Mouse (Mus musculus): Measurements from ENCODE around the gene Selenbp1. TPM values are rescaled to one million over a fixed set of nuclear protein-coding genes. Genes with fewer than 3 reads are reported as not detected.
"Not testable (repeated sequence)": the region's sequence is repeated elsewhere in the genome, so short reads cannot be mapped to it uniquely, and the experiment has no call there.

Selenbp1 gene
- polyA plus RNA-seq, 1 experiment from 2014 or later = 124 TPM

- not testable (repeated sequence) for ATAC-seq (replicated peaks; ENCODE audit: extremely low read depth, insufficient read depth, low FRiP score); H3K27me3 ChIP-seq (ENCODE audit: control insufficient read depth, insufficient read depth, low read length); H3K4me1 ChIP-seq (ENCODE audit: control insufficient read depth, insufficient read depth, low read length); H3K4me2 ChIP-seq (ENCODE audit: low read depth, low read length); H3K36me3 ChIP-seq (ENCODE audit: control insufficient read depth, insufficient read depth); H3K4me3 ChIP-seq (ENCODE audit: low read length); H3K9ac ChIP-seq (ENCODE audit: low read length); H3K9me3 ChIP-seq (replicated peaks; ENCODE audit: control insufficient read depth, low read length); H3K27ac ChIP-seq (ENCODE audit: low read length)
- 67% methylated on average over 8 of the region's 9 CpGs for WGBS
These were observed 9.5 kb downstream of the Selenbp1 start for GRCm38 (mm10) chr3:94942211-94942967.

DNA sequence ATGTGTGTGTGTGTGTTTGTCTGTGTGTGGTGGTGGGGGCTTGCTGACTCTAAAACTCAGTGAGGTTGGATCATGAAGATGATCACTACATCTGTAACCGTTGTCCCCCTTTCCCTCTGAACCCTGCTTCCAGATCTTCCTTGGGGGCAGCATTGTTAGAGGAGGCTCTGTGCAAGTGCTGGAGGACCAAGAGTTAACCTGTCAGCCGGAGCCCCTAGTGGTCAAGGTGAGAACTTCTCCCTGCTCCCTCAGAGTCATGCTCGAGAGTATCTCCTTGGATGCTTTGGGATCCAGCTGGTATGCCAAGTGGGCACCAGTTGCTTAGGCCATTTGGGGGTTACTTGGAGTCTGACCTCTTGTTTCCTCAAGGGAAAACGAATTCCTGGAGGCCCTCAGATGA, 10.8 kb downstream of the Selenbp1 start:
- WGBS = 33% methylated on average over 4 of the region's 4 CpGs
- not testable (repeated sequence) for H3K36me3 ChIP-seq (ENCODE audit: control insufficient read depth, insufficient read depth); H3K27me3 ChIP-seq (ENCODE audit: control insufficient read depth, insufficient read depth, low read length); H3K9me3 ChIP-seq (replicated peaks; ENCODE audit: control insufficient read depth, low read length); ATAC-seq (replicated peaks; ENCODE audit: extremely low read depth, insufficient read depth, low FRiP score); H3K4me2 ChIP-seq (ENCODE audit: low read depth, low read length); H3K27ac ChIP-seq (ENCODE audit: low read length); H3K9ac ChIP-seq (ENCODE audit: low read length); H3K4me1 ChIP-seq (ENCODE audit: control insufficient read depth, insufficient read depth, low read length); H3K4me3 ChIP-seq (ENCODE audit: low read length)

GRCm38 (mm10) chr3:94948066-94948614, 15.3 kb downstream of the Selenbp1 start:
- H3K27me3 ChIP-seq (ENCODE audit: control insufficient read depth, insufficient read depth, low read length) = no peaks in the 10 kb centered on the region
- H3K36me3 ChIP-seq (ENCODE audit: control insufficient read depth, insufficient read depth) = no peaks in the 10 kb centered on the region
- H3K4me3 ChIP-seq (ENCODE audit: low read length) = no peak overlapping the region
- 67% methylated on average over 3 of the region's 3 CpGs for WGBS
- ATAC-seq (replicated peaks; ENCODE audit: extremely low read depth, insufficient read depth, low FRiP score) = no peak
- H3K9ac ChIP-seq (ENCODE audit: low read length) = no peak overlapping the region
- H3K4me2 ChIP-seq (ENCODE audit: low read depth, low read length) = no peak overlapping the region
- H3K4me1 ChIP-seq (ENCODE audit: control insufficient read depth, insufficient read depth, low read length) = peaks cover 2% of the 10 kb centered on the region; the same call in 1 of the 2 replicates
- no peaks in the 10 kb centered on the region for H3K9me3 ChIP-seq (replicated peaks; ENCODE audit: control insufficient read depth, low read length)
- H3K27ac ChIP-seq (ENCODE audit: low read length) = no peak overlapping the region

GRCm38 (mm10) chr3:94949645-94950044, 16.8 kb downstream of the Selenbp1 start:
- no peak for ATAC-seq (replicated peaks; ENCODE audit: extremely low read depth, insufficient read depth, low FRiP score)
- Histone ChIP-seq H3K4me3 (ENCODE audit: low read length) (no peak overlapping the region), H3K9me3 (replicated peaks; ENCODE audit: control insufficient read depth, low read length) (no peaks in the 10 kb centered on the region), H3K9ac (ENCODE audit: low read length) (no peak overlapping the region), H3K4me2 (ENCODE audit: low read depth, low read length) (no peak overlapping the region), H3K27me3 (ENCODE audit: control insufficient read depth, insufficient read depth, low read length) (no peaks in the 10 kb centered on the region), H3K36me3 (ENCODE audit: control insufficient read depth, insufficient read depth) (no peaks in the 10 kb centered on the region), H3K27ac (ENCODE audit: low read length) (no peak overlapping the region), H3K4me1 (ENCODE audit: control insufficient read depth, insufficient read depth, low read length) (peaks cover 5% of the 10 kb centered on the region; the same call in 1 of the 2 replicates)
- WGBS = 75% methylated on average over 3 of the region's 3 CpGs

DNA sequence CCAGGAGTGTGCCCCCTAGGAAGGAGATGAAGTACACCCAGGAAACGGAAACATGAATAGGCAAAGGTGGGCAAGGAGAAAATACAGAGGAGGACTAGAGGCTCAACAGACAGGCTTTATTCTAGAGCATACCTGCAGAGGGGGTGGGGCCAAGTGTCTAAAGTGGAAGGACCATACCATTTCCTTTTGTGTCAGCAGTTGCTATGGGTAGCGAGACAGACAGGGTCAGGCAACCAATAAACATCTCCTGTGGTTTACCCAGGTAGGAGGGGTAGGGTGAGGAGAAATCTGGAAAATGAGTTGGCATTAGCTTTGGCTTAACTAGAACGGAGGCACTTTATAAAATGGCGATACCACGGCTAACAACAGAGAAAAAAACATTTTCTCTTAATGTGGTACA, 19.9 kb downstream of the Selenbp1 start:
- ATAC-seq (replicated peaks; ENCODE audit: extremely low read depth, insufficient read depth, low FRiP score) = no peak
- Histone ChIP-seq H3K27me3 (ENCODE audit: control insufficient read depth, insufficient read depth, low read length) (no peaks in the 10 kb centered on the region), H3K4me2 (ENCODE audit: low read depth, low read length) (peak overlapping the region; percentile 86), H3K4me1 (ENCODE audit: control insufficient read depth, insufficient read depth, low read length) (peaks cover 7% of the 10 kb centered on the region; the same call in 1 of the 2 replicates), H3K36me3 (ENCODE audit: control insufficient read depth, insufficient read depth) (peaks cover 15% of the 10 kb centered on the region), H3K4me3 (ENCODE audit: low read length) (peak overlapping the region; percentile 95), H3K9ac (ENCODE audit: low read length) (no peak overlapping the region), H3K27ac (ENCODE audit: low read length) (no peak overlapping the region), H3K9me3 (replicated peaks; ENCODE audit: control insufficient read depth, low read length) (no peaks in the 10 kb centered on the region)
- whole genome bisulfite sequencing = 65% methylated on average over 5 of the region's 5 CpGs

- Histone ChIP-seq H3K4me1 (ENCODE audit: control insufficient read depth, insufficient read depth, low read length) (peaks cover 7% of the 10 kb centered on the region; the same call in 1 of the 2 replicates), H3K9ac (ENCODE audit: low read length) (peak overlapping the region; percentile 96), H3K9me3 (replicated peaks; ENCODE audit: control insufficient read depth, low read length) (no peaks in the 10 kb centered on the region), H3K4me2 (ENCODE audit: low read depth, low read length) (peak overlapping the region; percentile 86), H3K27ac (ENCODE audit: low read length) (peak overlapping the region; percentile 85), H3K36me3 (ENCODE audit: control insufficient read depth, insufficient read depth) (peaks cover 20% of the 10 kb centered on the region), H3K4me3 (ENCODE audit: low read length) (peak overlapping the region; percentile 95), H3K27me3 (ENCODE audit: control insufficient read depth, insufficient read depth, low read length) (no peaks in the 10 kb centered on the region)
- no peak for ATAC-seq (replicated peaks; ENCODE audit: extremely low read depth, insufficient read depth, low FRiP score)
- 14% methylated on average over 9 of the region's 9 CpGs for WGBS
These were observed 20.5 kb downstream of the Selenbp1 start for GRCm38 (mm10) chr3:94953384-94953763.

DNA sequence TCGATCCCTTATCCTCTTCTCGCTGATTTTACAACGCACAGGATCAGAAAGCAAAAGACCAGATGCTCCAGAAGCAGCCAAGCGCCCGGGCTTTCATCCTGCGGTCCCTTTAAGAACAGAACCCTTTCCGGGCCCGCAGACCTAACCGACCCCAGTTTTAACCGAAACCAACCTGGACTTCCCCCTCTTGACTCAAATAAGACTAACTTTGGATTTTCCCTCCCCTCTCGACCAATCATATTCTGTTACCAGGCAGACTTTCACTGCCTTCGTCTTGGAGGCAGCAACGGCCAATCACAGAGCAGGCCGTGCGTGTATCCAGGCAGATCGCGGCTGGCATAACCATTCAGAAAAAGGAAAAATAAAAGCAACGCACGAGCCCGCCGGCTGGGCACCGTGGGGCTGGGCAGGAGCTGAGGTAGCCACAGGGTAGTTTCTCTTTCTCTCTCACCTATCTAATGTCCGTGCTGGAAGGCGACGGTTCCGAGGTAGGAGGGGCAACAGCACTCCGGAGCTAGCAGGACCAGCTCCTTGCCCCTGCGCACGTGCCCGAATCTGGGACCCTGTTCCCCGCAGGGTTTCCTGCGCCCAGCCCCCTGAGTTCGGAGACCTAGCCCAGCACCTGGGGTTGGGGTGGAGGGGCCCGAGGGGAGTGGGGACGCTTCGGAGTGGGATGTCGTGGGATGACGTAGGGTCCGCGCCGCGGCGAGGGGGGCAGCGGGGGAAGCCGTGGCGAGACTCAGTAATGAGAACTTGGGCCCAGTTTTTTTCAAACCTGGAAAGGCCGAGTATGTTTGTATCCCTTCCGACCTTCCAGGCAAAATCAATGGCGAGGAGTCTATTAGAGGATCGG, 21.1 kb downstream of the Selenbp1 start, which contains the start of gene Rfx5:
Gene Rfx5 (plus strand): TSS at position 312 of the 853 bp plus-strand sequence.
- WGBS = under 1% methylated on average over 50 of the region's 50 CpGs

DNA sequence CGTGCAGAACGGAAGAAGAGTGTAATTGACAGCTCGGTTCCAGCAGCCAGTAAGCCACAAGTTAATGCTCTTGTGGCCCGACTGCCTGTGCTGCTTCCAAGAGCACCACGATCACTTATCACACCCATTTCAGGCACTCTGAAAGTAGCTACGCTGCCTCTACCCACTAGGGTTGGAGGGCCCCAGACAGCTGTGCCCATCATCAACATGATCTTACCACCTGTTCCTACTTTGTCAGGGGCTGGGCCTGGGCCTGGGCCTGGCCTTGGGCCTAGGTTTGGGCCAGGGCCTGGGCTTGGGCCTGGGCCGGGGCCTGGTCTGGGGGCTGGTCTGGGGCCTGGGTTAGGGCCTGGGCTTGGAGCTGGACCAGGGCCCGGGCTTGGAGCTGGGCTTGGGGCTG, 25.4 kb downstream of the Selenbp1 start:
- no peaks in the 10 kb centered on the region for H3K9me3 ChIP-seq (replicated peaks; ENCODE audit: control insufficient read depth, low read length)
- no peak overlapping the region for H3K4me2 ChIP-seq (ENCODE audit: low read depth, low read length)
- ATAC-seq (replicated peaks; ENCODE audit: extremely low read depth, insufficient read depth, low FRiP score) = no peak
- H3K4me3 ChIP-seq (ENCODE audit: low read length) = no peak overlapping the region
- no peak overlapping the region for H3K27ac ChIP-seq (ENCODE audit: low read length)
- H3K9ac ChIP-seq (ENCODE audit: low read length) = no peak overlapping the region
- peaks cover 26% of the 10 kb centered on the region for H3K36me3 ChIP-seq (ENCODE audit: control insufficient read depth, insufficient read depth)
- 76% methylated on average over 8 of the region's 8 CpGs for WGBS
- H3K27me3 ChIP-seq (ENCODE audit: control insufficient read depth, insufficient read depth, low read length) = no peaks in the 10 kb centered on the region
- H3K4me1 ChIP-seq (ENCODE audit: control insufficient read depth, insufficient read depth, low read length) = peaks cover 3% of the 10 kb centered on the region; the same call in 1 of the 2 replicates

More for the DNA sequence above, 21.1 kb downstream of the Selenbp1 start, which contains the start of gene Rfx5:
- Histone ChIP-seq H3K27ac (ENCODE audit: low read length) (peak within 1 kb of the TSS; percentile 85), H3K4me1 (ENCODE audit: control insufficient read depth, insufficient read depth, low read length) (peaks cover 7% of the 10 kb centered on the region; the same call in 1 of the 2 replicates), H3K36me3 (ENCODE audit: control insufficient read depth, insufficient read depth) (peaks cover 26% of the 10 kb centered on the region), H3K9me3 (replicated peaks; ENCODE audit: control insufficient read depth, low read length) (no peaks in the 10 kb centered on the region), H3K9ac (ENCODE audit: low read length) (peak within 1 kb of the TSS; percentile 96), H3K27me3 (ENCODE audit: control insufficient read depth, insufficient read depth, low read length) (no peaks in the 10 kb centered on the region), H3K4me3 (ENCODE audit: low read length) (peak within 1 kb of the TSS; percentile 95), H3K4me2 (ENCODE audit: low read depth, low read length) (peak within 1 kb of the TSS; percentile 86)
- peak; percentile 94 for ATAC-seq (replicated peaks; ENCODE audit: extremely low read depth, insufficient read depth, low FRiP score)
